Mouse (Mus musculus) liver, postnatal 0 days (tissue): Measurements from ENCODE around the gene Fam13c.

Source experiments
- CTCF ChIP-seq: sonication (generic); IDR thresholded peaks from 2 replicates; pipeline ENCODE4 v1.5.1; 2016; ENCODE audit warnings: antibody characterized with exemption, low read depth
- EP300 ChIP-seq: IDR thresholded peaks from 2 replicates; pipeline ENCODE4 v1.6.1; 2016; ENCODE audit warnings: antibody characterized with exemption, low read depth, mild to moderate bottlenecking

DNA sequence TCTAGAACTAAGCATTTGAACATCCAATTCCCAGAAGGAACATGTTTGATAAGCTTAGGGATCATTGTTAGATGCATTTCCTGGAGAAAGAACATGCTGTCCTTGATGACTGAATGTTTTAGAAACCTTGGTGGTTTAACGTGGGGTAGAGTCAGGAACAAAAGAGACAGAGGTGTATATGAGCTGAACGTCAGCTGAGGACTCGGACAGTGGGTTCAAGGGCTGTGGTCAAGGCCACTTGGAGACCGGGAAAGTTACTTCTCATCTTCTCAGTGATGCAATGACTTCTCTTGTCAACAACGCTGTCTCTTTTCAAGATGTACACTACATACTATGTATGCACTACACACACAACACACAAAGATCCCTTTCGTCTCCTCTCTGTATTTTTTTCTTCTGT lies 46.4 kb downstream of the Fam13c start:
- TF ChIP-seq CTCF = no peak
- TF ChIP-seq EP300 = no peak
